Mouse (Mus musculus) CH12.LX (cell line): ENCODE data around the gene Camta1. TPM values are rescaled to one million over a fixed set of nuclear protein-coding genes. Genes with fewer than 3 reads are reported as not detected.

Experiments used
- DNase-seq: peaks from one replicate; pipeline ENCODE4 v3.0.0-alpha.2; 2013; ENCODE audit errors: extremely low read depth
- H3K27ac ChIP-seq: 2 replicates; pipeline ENCODE4 v1.5.1; 2012; ENCODE audit warnings: low read depth, mild to moderate bottlenecking, control low read depth, moderate library complexity; ENCODE audit not compliant: insufficient read depth
- H3K27me3 ChIP-seq: replicated peaks from 2 replicates; pipeline ENCODE3; 2012; ENCODE audit warnings: inconsistent platforms
- H3K36me3 ChIP-seq, 2 experiments: replicated peaks in 1 of 2; 2 replicates each; pipeline versions ENCODE3 to v1.6.1; 2012; ENCODE audit warnings: inconsistent platforms in 1 of 2, low read length in 1 of 2, mild to moderate bottlenecking in 1 of 2, mixed read lengths in 1 of 2, moderate library complexity in 1 of 2; ENCODE audit not compliant: control insufficient read depth in 1 of 2, insufficient read depth in 1 of 2
- H3K4me1 ChIP-seq, 2 experiments: 2 replicates each; pipeline ENCODE4 v1.6.1; 2012; ENCODE audit warnings: inconsistent platforms in 1 of 2, moderate library complexity in 1 of 2; ENCODE audit not compliant: insufficient read depth in 2 of 2, control insufficient read depth in 1 of 2
- H3K4me2 ChIP-seq: 2 replicates; pipeline ENCODE4 v1.6.1; 2012; ENCODE audit warnings: low read depth, mild to moderate bottlenecking, control low read depth; ENCODE audit not compliant: poor library complexity, insufficient read depth, severe bottlenecking
- H3K4me3 ChIP-seq, 3 experiments: fragments of 150-350 bp in 1 of 3; sonication (generic) in 1 of 3; replicated peaks in 1 of 3; 2 replicates each; pipeline versions ENCODE3 to v1.5.1; 2011 to 2012; ENCODE audit warnings: low read depth in 2 of 3, low read length in 2 of 3, mild to moderate bottlenecking in 2 of 3, moderate library complexity in 2 of 3, control low read depth in 1 of 3, improper control_type of control experiment in 1 of 3, inconsistent platforms in 1 of 3, mixed read lengths in 1 of 3; ENCODE audit not compliant: poor library complexity in 1 of 3
- H3K79me2 ChIP-seq: replicated peaks from 2 replicates; pipeline ENCODE4 v1.6.1; 2012; ENCODE audit warnings: mild to moderate bottlenecking, moderate library complexity; ENCODE audit not compliant: control insufficient read depth, poor library complexity, insufficient read depth, severe bottlenecking; ENCODE audit errors: extremely low read depth
- H3K9ac ChIP-seq: 2 replicates; pipeline ENCODE4 v1.6.1; 2012; ENCODE audit warnings: low read depth, mild to moderate bottlenecking, control low read depth, moderate library complexity; ENCODE audit not compliant: insufficient read depth
- H3K9me3 ChIP-seq: replicated peaks from 2 replicates; pipeline ENCODE3; 2012; ENCODE audit warnings: low read length, inconsistent platforms, mixed read lengths
- BHLHE40 ChIP-seq: IDR thresholded peaks from 2 replicates; pipeline ENCODE4 v1.6.1; 2011; ENCODE audit warnings: mild to moderate bottlenecking, low read depth, low read length, improper control_type of control experiment
- CTCF ChIP-seq, 2 experiments: IDR thresholded peaks in 1 of 2; conservative IDR thresholded peaks in 1 of 2; 2 replicates each; pipeline ENCODE4 v1.5.1; 2011 to 2012; ENCODE audit warnings: low read depth in 2 of 2, low read length in 2 of 2, improper control_type of control experiment in 1 of 2, inconsistent platforms in 1 of 2, mild to moderate bottlenecking in 1 of 2, moderate library complexity in 1 of 2
- E2F4 ChIP-seq: IDR thresholded peaks from 2 replicates; pipeline ENCODE4 v1.6.1; 2011; ENCODE audit warnings: low read depth, low read length, improper control_type of control experiment; ENCODE audit not compliant: insufficient replicate concordance
- ETS1 ChIP-seq: conservative IDR thresholded peaks from 2 replicates; pipeline ENCODE4 v1.6.1; 2012; ENCODE audit warnings: low read depth, mild to moderate bottlenecking, inconsistent platforms, low read length, improper control_type of control experiment, moderate library complexity
- HCFC1 ChIP-seq: IDR thresholded peaks from 2 replicates; pipeline ENCODE4 v1.6.1; 2012; ENCODE audit warnings: low read depth, mild to moderate bottlenecking, inconsistent platforms, low read length, improper control_type of control experiment
- IRF4 ChIP-seq: IDR thresholded peaks from 2 replicates; pipeline ENCODE4 v1.6.1; 2014; ENCODE audit warnings: low read depth, mild to moderate bottlenecking, inconsistent platforms, low read length, improper control_type of control experiment
- JUN ChIP-seq: IDR thresholded peaks from 2 replicates; pipeline ENCODE4 v1.6.1; 2011; ENCODE audit warnings: low read depth, mild to moderate bottlenecking, low read length, improper control_type of control experiment, moderate library complexity; ENCODE audit not compliant: insufficient read depth
- KAT2A ChIP-seq: IDR thresholded peaks from 2 replicates; pipeline ENCODE4 v1.6.1; 2012; ENCODE audit warnings: low read length, improper control_type of control experiment, inconsistent platforms; ENCODE audit not compliant: insufficient replicate concordance
- MAFK ChIP-seq: IDR thresholded peaks from 2 replicates; pipeline ENCODE4 v1.6.1; 2011; ENCODE audit warnings: low read length, improper control_type of control experiment; ENCODE audit not compliant: insufficient replicate concordance
- MEF2A ChIP-seq: IDR thresholded peaks from 2 replicates; pipeline ENCODE4 v1.6.1; 2014; ENCODE audit warnings: low read depth, mild to moderate bottlenecking, inconsistent platforms, low read length, improper control_type of control experiment, borderline replicate concordance
- MYC ChIP-seq: IDR thresholded peaks from 2 replicates; pipeline ENCODE4 v1.6.1; 2011; ENCODE audit warnings: low read depth, mild to moderate bottlenecking, improper control_type of control experiment, low read length
- NELFE ChIP-seq: IDR thresholded peaks from 2 replicates; pipeline ENCODE4 v1.6.1; 2011; ENCODE audit warnings: low read depth, low read length, improper control_type of control experiment
- NRF1 ChIP-seq: IDR thresholded peaks from 2 replicates; pipeline ENCODE4 v1.6.1; 2014; ENCODE audit warnings: low read depth, mild to moderate bottlenecking, inconsistent platforms, low read length, improper control_type of control experiment, moderate library complexity
- PAX5 ChIP-seq: IDR thresholded peaks from 2 replicates; pipeline ENCODE4 v1.6.1; 2012; ENCODE audit warnings: low read length, inconsistent platforms, mixed read lengths
- POLR2A ChIP-seq: IDR thresholded peaks from 2 replicates; pipeline ENCODE4 v1.6.1; 2011; ENCODE audit warnings: low read depth, mild to moderate bottlenecking, improper control_type of control experiment, low read length
- RCOR1 ChIP-seq: conservative IDR thresholded peaks from 2 replicates; pipeline ENCODE4 v1.6.1; 2012; ENCODE audit warnings: low read depth, mild to moderate bottlenecking, inconsistent platforms, low read length, improper control_type of control experiment
- SIN3A ChIP-seq: IDR thresholded peaks from 2 replicates; pipeline ENCODE4 v1.6.1; 2012; ENCODE audit warnings: low read length, improper control_type of control experiment, inconsistent platforms
- TBP ChIP-seq: conservative IDR thresholded peaks from 2 replicates; pipeline ENCODE4 v1.6.1; 2011; ENCODE audit warnings: low read depth, low read length, improper control_type of control experiment
- USF2 ChIP-seq: conservative IDR thresholded peaks from 2 replicates; pipeline ENCODE4 v1.6.1; 2011; ENCODE audit warnings: low read depth, low read length, improper control_type of control experiment
- ZKSCAN1 ChIP-seq: IDR thresholded peaks from 2 replicates; pipeline ENCODE4 v1.6.1; 2012; ENCODE audit warnings: low read depth, inconsistent platforms, low read length, improper control_type of control experiment, borderline replicate concordance
- ZMIZ1 ChIP-seq: IDR thresholded peaks from 2 replicates; pipeline ENCODE4 v1.6.1; 2012; ENCODE audit warnings: low read depth, mild to moderate bottlenecking, inconsistent platforms, low read length, improper control_type of control experiment
- ZNF384 ChIP-seq: IDR thresholded peaks from 2 replicates; pipeline ENCODE4 v1.6.1; 2012; ENCODE audit warnings: low read depth, low read length, improper control_type of control experiment, inconsistent platforms
- dilution Hi-C: fragments of 300-500 bp; cut with MboI; formaldehyde crosslinking; loops from 2 replicates; pipeline ENCODE4 v1.14.3; 2020; ENCODE audit warnings: low sequenced_read_pairs; ENCODE audit not compliant: extremely low pct_unique_long_range_greater_than_20kb, extremely low pct_ligation_motif_present
- in situ Hi-C: fragments of 300-500 bp; cut with MboI; formaldehyde crosslinking; loops from 3 replicates; pipeline ENCODE4 v1.14.3; 2019; ENCODE audit warnings: low sequenced_read_pairs, low pct_ligation_motif_present, low pct_unique_long_range_greater_than_20kb, mixed read lengths
- polyA plus RNA-seq: library from polyadenylated mRNA; unstranded; fragments of >175 nt; gene quantifications from 2 replicates; pipeline ENCODE4 v1.2.1, GENCODE M21; 2012; ENCODE audit warnings: low read depth; ENCODE audit not compliant: insufficient read length
- total RNA-seq, 2 experiments: library from RNA; depleted of rRNA; stranded (reverse); fragments of 300-350 nt in 1 of 2; fragments of >200 nt in 1 of 2; gene quantifications; 2 replicates each; pipeline ENCODE4 v1.2.3; 2012 to 2014

Camta1 gene
- total and polyA plus RNA-seq, 3 experiments = 9.9 to 32.5 (median 15.3) TPM

DNA sequence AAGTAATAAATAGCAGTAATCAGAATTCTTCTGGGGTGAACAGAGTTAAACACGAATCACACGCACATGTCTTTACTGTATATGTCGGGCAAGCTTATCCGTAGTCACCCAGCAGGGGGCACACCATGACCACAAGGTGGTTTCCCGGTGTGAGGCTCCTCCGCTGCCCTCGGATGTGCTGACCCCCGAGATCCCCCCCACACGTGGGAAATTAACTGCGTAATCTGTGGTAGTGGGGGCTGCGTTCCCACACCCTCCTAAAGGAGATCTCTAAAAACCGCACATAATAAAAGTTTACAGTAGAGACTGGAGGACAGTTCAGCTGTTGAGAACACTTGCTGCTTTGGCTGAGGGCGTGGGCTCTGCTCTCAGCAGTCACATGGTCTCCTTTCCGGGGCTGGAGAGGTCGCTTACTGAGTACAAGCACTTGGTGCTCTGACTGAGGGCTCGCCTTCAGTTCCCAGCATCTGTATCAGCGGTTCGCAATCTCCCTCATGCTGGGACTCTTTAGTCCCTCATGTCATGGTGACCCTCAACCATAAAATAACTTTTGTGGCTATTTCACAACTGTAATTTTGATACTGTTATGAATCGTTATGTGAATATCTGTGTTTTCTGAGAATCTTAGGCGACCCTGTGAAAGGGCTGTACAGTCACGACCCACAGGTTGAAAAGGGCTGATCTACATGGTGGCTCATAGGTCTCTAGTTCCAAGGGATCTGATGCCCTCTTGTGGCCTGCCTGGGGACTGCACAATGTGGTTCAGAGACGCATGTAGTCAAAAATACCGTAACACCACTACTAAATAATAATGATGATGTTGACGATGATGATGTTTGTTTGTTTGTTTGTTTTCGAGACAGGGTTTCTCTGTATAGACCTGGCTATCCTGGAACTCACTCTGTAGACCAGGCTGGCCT is 896.8 kb downstream of the Camta1 start (continued):
- TF ChIP-seq NRF1 (no peak), ETS1 (no peak), JUN (no peak), POLR2A (no peak), IRF4 (0 out of 2 replicates have a peak, but pooled peaks have one; percentile 19), MEF2A (no peak), BHLHE40 (peak; percentile 58), USF2 (peak; percentile 58), TBP (0 out of 2 replicates have a peak, but pooled peaks have one; percentile 55), MYC (peak; percentile 93), CTCF (conservative IDR thresholded peaks at IDR 0.05 in 1 of 2, IDR thresholded peaks at IDR 0.05 in 1 of 2; ENCODE audit: low read depth in 2 of 2, low read length in 2 of 2) (peak; percentile 76 to 87), PAX5 (no peak)

DNA sequence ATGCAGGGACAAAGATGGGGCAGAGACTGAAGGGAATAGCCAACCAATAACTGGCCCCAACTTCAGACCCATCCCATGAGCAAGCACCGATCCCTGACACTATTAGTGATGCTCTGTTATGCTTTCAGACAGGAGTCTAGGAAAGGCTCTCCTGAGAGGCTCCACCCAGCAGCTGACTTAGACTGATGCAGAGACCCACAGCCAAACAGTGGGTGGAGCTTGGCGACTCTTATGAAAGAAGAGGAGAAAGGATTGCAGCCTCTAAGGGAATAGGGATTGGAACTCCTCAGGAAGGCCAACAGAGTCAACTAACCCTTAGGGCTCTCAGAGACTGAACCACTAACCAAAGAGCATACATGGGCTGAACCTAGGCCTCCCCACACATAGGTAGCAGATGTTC is 898.0 kb downstream of the Camta1 start:
- in situ Hi-C loops = loop anchor here (5.0 to 10.0 kb wide), 2 partner anchors 99 to 306 kb away; no protein-coding TSS in a partner anchor
- peaks cover 0 to 18% of the 10 kb centered on the region in 2 experiments; a peak in 2 of 4 replicates for H3K4me1 ChIP-seq
- H3K4me3 ChIP-seq = no peak overlapping the region
- no peaks in the 10 kb centered on the region for H3K27me3 ChIP-seq
- DNase-seq = no peak
- no peaks in the 10 kb centered on the region for H3K36me3 ChIP-seq
- H3K4me2 ChIP-seq = no peak overlapping the region
- dilution Hi-C loops = no loop called here
- TF ChIP-seq ZNF384 (no peak), KAT2A (no peak), ETS1 (no peak), HCFC1 (no peak), NELFE (no peak), MAFK (no peak), USF2 (no peak), NRF1 (no peak), ZKSCAN1 (no peak), E2F4 (no peak), POLR2A (no peak), CTCF (conservative IDR thresholded peaks at IDR 0.05 in 1 of 2, IDR thresholded peaks at IDR 0.05 in 1 of 2; ENCODE audit: low read depth in 2 of 2, low read length in 2 of 2) (no peak), BHLHE40 (no peak), TBP (no peak), RCOR1 (no peak), MYC (no peak), SIN3A (no peak), ZMIZ1 (no peak)
- TF ChIP-seq, all 38 proteins: peak for 0
- no peaks in the 10 kb centered on the region for H3K79me2 ChIP-seq
- H3K27ac ChIP-seq = no peak overlapping the region
- no peak overlapping the region for H3K9ac ChIP-seq
- peaks cover 1% of the 10 kb centered on the region for H3K9me3 ChIP-seq
